Mouse (Mus musculus): Measurements from ENCODE around the gene Zkscan8. TPM values are rescaled to one million over a fixed set of nuclear protein-coding genes. Genes with fewer than 3 reads are reported as not detected.

Zkscan8 gene
- 9.6 TPM for total RNA-seq (2023)

DNA sequence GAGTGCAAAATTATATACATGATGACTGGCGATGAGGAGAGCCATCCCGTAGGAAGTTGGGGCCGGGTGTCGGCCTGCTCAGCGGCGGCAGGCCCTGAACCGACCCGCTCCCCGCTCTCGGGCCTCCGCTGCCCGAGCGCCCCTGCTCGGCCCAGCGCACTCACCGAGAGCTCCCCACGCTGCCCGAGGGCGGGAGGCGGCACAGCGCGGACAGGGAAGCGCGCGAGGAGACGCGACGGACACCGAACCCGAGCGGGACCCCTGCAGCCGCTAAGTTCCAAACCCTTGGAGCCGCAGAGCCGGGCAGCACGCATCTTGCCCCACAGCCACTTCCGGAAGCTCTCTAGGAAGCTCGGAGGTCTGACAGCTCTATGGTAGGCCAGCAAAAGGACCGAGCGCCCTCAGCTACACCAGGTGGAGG lies at the start of gene Zkscan8:
Gene Zkscan8, minus strand, starts transcription at position 340 of the 421 bp plus-strand sequence.

DNA sequence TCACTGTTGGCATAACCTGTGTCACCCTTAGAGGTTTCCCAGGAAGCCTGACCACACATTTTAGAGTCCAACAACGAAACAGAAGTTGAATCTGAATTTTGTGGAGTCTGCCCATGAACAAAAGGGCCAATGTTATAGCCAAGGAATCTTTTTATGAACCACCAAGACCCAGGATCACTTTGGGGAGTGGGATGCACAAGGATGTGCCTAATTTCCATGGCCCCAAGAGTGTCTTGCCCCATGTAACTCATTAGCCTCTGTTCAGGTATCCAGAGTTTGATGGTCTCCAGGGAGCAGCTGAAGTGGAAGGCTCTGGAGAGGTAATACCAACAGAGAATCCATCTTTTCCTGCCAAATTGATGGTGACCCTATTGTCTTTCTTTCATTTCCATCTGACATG lies 28.9 kb upstream of the Zkscan8 start, which contains the start of gene Olfr1535:
Gene Olfr1535, minus strand, starts transcription at position 101 of the 400 bp plus-strand sequence.

DNA sequence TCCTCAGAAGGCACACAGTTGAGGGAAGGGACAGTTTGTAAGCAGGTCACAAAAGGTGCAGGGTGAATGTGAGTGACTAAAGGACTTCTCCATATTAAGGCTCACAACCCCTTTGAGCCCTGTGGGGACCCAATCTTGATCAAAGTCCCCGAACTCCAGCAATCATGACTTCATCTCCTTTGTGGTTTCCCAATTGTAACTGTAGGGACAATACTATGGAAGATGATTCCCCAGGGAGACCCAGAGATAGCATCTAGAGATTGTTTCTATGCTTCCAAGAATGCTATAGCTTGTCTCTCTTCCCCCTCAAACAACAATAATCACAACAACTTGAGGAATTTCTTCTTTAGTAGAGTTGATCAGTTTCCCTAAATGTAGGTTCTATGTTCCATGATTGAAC lies 11.8 kb upstream of the Zkscan8 start, which contains the start of gene Olfr1366:
Gene Olfr1366, minus strand, starts transcription at position 101 of the 400 bp plus-strand sequence.

DNA sequence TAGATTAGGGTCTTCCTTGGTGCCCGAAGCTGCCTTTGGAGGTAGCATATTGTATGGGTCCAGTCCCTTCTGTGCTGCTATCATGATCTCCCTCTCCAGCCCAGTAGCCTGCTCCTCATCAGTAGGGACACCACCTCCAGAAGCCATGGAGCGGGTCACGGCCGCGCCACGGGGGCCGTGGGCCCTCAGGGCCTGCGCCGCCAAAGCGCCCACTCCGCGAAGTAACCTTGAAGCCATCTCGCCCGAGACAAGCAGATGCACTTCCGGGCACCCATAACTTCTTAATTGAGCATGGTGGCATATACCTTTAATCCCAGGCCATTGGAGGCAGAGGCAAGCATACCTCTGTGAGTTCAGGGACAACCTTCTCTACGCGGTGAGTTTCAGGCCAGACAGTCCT lies 29.7 kb downstream of the Zkscan8 start, which contains the start of gene Gm11273:
Gene Gm11273, minus strand, starts transcription at position 237 of the 400 bp plus-strand sequence.

DNA sequence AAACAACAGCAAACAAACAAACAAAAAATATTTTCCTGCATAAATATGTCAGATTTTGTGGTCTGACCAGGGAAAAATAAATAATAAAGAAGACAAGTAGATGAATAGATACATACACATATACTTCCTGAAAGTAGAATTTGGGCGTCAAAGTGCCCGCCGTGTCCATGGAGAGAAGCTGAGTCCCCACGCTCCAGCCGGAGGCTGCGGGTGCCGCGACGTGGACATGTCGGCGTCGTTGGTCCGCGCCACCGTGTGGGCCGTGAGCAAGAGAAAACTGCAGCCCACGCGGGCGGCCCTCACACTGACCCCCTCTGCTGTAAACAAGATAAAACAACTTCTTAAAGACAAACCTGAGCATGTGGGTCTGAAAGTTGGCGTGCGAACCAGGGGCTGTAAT lies 35.8 kb downstream of the Zkscan8 start, which contains the start of gene AK157302:
Gene AK157302, plus strand, starts transcription at position 144 of the 400 bp plus-strand sequence.

DNA sequence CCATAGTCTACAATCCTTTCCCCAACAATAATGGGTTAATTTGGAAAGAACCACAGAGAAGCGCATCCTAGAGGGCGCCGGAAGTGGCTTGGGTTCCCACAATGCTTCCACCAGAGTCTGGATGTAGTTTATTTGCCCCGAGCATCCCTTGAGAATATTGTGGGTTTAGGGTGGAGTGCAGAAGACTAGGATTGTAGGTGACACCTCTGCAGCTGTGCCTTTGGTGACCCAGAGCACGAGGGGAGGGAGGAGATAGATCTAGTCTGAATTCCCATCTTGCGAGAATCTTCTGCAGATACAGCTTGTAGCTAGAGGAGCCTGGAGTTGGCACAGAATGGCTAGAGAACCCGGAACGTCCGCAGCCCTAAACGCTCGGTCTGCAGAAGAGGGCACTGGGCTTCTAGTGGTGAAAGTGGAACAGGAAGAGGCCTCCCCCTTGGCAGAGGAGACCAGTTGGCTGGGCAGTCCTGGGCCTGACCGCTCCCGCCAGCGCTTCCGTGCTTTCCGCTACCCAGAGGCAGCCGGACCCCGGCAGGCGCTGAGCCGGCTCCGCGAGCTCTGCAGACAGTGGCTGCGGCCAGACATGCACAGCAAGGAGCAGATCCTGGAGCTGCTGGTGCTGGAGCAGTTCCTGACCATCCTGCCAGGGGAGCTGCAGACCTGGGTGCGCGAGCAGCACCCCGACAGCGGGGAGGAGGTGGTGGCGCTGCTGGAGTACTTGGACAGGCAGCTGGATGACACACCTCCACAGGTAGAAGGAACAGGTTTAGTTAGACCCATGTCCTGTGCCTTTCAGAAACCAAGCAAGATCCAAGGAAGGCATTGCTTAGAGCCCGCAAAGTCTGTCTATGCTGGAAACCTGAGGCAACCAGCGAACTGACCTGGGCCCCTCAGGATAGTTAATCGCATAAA lies 51.9 kb downstream of the Zkscan8 start, which contains the start of the genes Zkscan4 and Gm10065:
Gene Zkscan4, plus strand, starts transcription at position 149 of the 912 bp plus-strand sequence.
Gene Gm10065, minus strand, starts transcription at position 683 of the 912 bp plus-strand sequence.

DNA sequence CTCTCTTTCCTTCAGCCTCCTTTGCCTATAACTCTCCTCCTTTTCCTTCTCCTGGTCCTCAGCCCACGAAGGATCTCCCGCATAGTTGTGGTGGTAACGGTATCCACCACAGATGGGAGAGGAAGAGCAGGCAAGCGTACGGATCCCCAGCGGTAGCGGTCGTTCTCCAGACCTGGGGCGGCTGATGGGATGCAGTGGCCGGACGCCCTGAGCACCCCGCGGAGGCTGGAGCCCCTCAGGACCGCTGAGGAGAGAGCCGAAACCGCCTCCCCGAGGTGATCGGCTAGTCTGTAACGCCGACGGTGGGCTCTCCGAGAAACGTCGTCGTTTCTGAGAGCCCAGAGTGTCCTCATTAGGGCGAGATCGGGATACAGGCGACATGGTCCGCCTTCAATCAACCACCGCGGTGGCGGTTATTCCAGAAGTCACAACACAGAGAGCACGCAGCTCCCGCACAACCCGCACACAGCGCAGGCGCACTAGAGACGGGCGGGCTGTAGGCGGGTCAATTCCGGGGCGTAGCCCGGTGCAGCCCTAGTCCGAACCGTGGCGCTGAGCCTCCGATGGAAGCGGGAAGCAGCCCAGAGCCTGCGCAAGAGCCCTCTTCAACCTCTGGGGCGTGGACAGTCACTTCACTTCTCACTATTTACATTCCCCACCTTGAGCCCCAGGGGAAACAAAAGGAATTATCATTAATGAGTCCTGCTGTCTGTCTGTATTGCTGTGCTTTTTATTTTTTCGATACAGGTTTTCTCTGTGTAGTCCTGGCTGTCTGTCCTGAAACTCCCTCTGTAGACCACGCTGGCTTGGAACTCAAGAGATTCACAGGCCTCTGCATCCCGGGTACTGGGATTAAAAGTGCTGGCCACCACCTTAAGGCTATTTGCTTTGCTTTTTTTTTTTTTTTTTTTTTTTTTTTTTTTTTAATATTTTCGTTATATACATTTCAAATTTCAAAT lies 62.6 kb downstream of the Zkscan8 start, which contains the start of gene Nkapl:
Gene Nkapl, minus strand, starts transcription at position 449 of the 959 bp plus-strand sequence.

Other genes starting within 250 kb of the Zkscan8 start
- gene Gpx5, start 238.4 kb downstream of the Zkscan8 start, total RNA-seq (2023), result not detected
- not detected for gene Gpx6, start 219.0 kb downstream of the Zkscan8 start, total RNA-seq (2023)
- gene Olfr1367, start 184.2 kb downstream of the Zkscan8 start, total RNA-seq (2023), result not detected
- 6.0 TPM for gene Zscan12, start 168.3 kb downstream of the Zkscan8 start, total RNA-seq (2023)
- gene Zkscan3, start 128.4 kb downstream of the Zkscan8 start, total RNA-seq (2023), result 57.3 TPM
- gene Pgbd1, start 90.1 kb downstream of the Zkscan8 start, total RNA-seq (2023), result not detected
- 58.2 TPM for gene Zscan26, start 77.4 kb downstream of the Zkscan8 start, total RNA-seq (2023)
- gene Nkapl, start 62.6 kb downstream of the Zkscan8 start, total RNA-seq (2023), result not detected
- gene Zkscan4, start 52.2 kb downstream of the Zkscan8 start, total RNA-seq (2023), result not detected
- not detected for gene Gm10065, start 51.7 kb downstream of the Zkscan8 start, total RNA-seq (2023)
- gene AK157302, start 35.9 kb downstream of the Zkscan8 start, total RNA-seq (2023), result 5.1 TPM
- 17.7 TPM for gene Gm11273, start 29.7 kb downstream of the Zkscan8 start, total RNA-seq (2023)
- gene Olfr1366, start 11.7 kb upstream of the Zkscan8 start, total RNA-seq (2023), result not detected
- gene Olfr1535, start 28.8 kb upstream of the Zkscan8 start, total RNA-seq (2023), result not detected
- gene Olfr1364, start 50.6 kb upstream of the Zkscan8 start, total RNA-seq (2023), result not detected
- not detected for gene Olfr1362, start 82.9 kb upstream of the Zkscan8 start, total RNA-seq (2023)
- gene Olfr11, start 111.4 kb upstream of the Zkscan8 start, total RNA-seq (2023), result not detected
- not detected for gene Olfr1361, start 132.3 kb upstream of the Zkscan8 start, total RNA-seq (2023)
- not detected for gene Olfr1360, start 146.3 kb upstream of the Zkscan8 start, total RNA-seq (2023)
- gene Olfr1359, start 167.0 kb upstream of the Zkscan8 start, total RNA-seq (2023), result not detected
- 28.4 TPM for gene Hist1h2bl, start 185.0 kb upstream of the Zkscan8 start, total RNA-seq (2023)
- gene Hist1h2ai, start 185.3 kb upstream of the Zkscan8 start, total RNA-seq (2023), result 48.8 TPM
- 99.8 TPM for gene Hist1h3h, start 186.5 kb upstream of the Zkscan8 start, total RNA-seq (2023)
- 6.3 TPM for gene Hist1h2bm, start 190.9 kb upstream of the Zkscan8 start, total RNA-seq (2023)
- 11.9 TPM for gene Hist1h4j, start 203.9 kb upstream of the Zkscan8 start, total RNA-seq (2023)
- gene Hist1h4k, start 219.4 kb upstream of the Zkscan8 start, total RNA-seq (2023), result 339 TPM
- 38.7 TPM for gene Hist1h2ak, start 222.7 kb upstream of the Zkscan8 start, total RNA-seq (2023)
- gene Hist1h2bn, start 223.0 kb upstream of the Zkscan8 start, total RNA-seq (2023), result 75.5 TPM
- gene Hist1h1b, start 249.5 kb upstream of the Zkscan8 start, total RNA-seq (2023), result 9.5 TPM